Mouse (Mus musculus): ENCODE data around the gene Dab2.

DNA sequence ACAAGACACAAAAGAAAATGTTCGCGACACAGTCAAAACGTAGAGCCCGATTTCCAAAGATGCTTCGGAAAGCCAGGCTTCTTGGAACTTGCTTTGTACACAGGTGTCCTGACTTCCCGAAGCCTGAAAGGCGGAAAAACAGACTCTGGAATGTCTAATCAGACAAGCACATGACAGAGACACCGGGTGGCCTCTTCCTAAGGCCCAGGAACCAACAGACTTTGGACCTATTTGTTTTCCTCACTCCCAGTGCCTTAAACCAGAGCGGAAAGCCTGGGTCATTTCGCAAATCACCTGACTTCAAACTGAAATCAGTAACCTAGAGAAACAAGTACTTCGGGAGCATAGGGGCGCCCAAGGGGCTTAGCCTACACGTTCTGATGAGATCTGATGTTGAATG lies 75.4 kb downstream of the Dab2 start:
- TF ChIP-seq POLR2A (IDR thresholded peaks at IDR 0.05; ENCODE audit: borderline replicate concordance, control insufficient read depth, low read depth, low read length) (no peak), CTCF (IDR thresholded peaks at IDR 0.05; ENCODE audit: control insufficient read depth, insufficient read depth, low read length) (no peak)
